Mouse (Mus musculus) embryonic facial prominence, embryonic 15.5 days (tissue): ENCODE data around the gene Sema7a. TPM values are rescaled to one million over a fixed set of nuclear protein-coding genes. Genes with fewer than 3 reads are reported as not detected.

Experiments
- ATAC-seq: fragments of 200-750 bp; cut with Nextera tagmentation; 2 replicates; pipeline ENCODE4 v1.8.0; 2017; ENCODE audit warnings: low read depth, moderate TSS enrichment; ENCODE audit not compliant: insufficient number of reproducible peaks, low FRiP score, low TSS enrichment
- H3K27ac ChIP-seq: fragments of 300-500 bp; sonication (generic); replicated peaks from 2 replicates; pipeline ENCODE4 v1.5.1; 2015; ENCODE audit warnings: mild to moderate bottlenecking, inconsistent platforms
- H3K27me3 ChIP-seq: fragments of 300-500 bp; sonication (generic); 2 replicates; pipeline ENCODE4 v1.6.1; 2015; ENCODE audit warnings: inconsistent platforms
- H3K36me3 ChIP-seq: fragments of 300-500 bp; sonication (generic); 2 replicates; pipeline ENCODE4 v1.6.1; 2015; ENCODE audit warnings: mild to moderate bottlenecking, inconsistent platforms
- H3K4me1 ChIP-seq: fragments of 300-500 bp; sonication (generic); 2 replicates; pipeline ENCODE4 v1.6.1; 2015; ENCODE audit warnings: inconsistent platforms
- H3K4me2 ChIP-seq: fragments of 300-500 bp; sonication (generic); replicated peaks from 2 replicates; pipeline ENCODE4 v1.6.1; 2015; ENCODE audit warnings: mild to moderate bottlenecking, inconsistent platforms
- H3K4me3 ChIP-seq: fragments of 300-500 bp; sonication (generic); replicated peaks from 2 replicates; pipeline ENCODE4 v1.5.1; 2015; ENCODE audit warnings: mild to moderate bottlenecking, inconsistent platforms
- H3K9ac ChIP-seq: fragments of 300-500 bp; sonication (generic); 2 replicates; pipeline ENCODE4 v1.6.1; 2015; ENCODE audit warnings: inconsistent platforms
- H3K9me3 ChIP-seq: fragments of 300-500 bp; sonication (generic); replicated peaks from 2 replicates; pipeline ENCODE4 v1.6.1; 2016; ENCODE audit warnings: inconsistent platforms
- WGBS: fragments of 180-500 bp; shearing (Covaris S2); methylation state at CpG from one replicate; pipeline ENCODE4 v1.1.7; 2015; 5-methylcytosine and 5-hydroxymethylcytosine counted together
- polyA plus RNA-seq: library from polyadenylated mRNA; unstranded; fragments of >200 nt; fragmentation: Nextera tagmentation; extraction: Ambion mirVana; gene quantifications from 2 replicates; pipeline ENCODE4 v1.2.1, GENCODE M21; 2015

The Sema7a gene
- polyA plus RNA-seq: 0.65 and 0.93 TPM in 2 replicates

DNA sequence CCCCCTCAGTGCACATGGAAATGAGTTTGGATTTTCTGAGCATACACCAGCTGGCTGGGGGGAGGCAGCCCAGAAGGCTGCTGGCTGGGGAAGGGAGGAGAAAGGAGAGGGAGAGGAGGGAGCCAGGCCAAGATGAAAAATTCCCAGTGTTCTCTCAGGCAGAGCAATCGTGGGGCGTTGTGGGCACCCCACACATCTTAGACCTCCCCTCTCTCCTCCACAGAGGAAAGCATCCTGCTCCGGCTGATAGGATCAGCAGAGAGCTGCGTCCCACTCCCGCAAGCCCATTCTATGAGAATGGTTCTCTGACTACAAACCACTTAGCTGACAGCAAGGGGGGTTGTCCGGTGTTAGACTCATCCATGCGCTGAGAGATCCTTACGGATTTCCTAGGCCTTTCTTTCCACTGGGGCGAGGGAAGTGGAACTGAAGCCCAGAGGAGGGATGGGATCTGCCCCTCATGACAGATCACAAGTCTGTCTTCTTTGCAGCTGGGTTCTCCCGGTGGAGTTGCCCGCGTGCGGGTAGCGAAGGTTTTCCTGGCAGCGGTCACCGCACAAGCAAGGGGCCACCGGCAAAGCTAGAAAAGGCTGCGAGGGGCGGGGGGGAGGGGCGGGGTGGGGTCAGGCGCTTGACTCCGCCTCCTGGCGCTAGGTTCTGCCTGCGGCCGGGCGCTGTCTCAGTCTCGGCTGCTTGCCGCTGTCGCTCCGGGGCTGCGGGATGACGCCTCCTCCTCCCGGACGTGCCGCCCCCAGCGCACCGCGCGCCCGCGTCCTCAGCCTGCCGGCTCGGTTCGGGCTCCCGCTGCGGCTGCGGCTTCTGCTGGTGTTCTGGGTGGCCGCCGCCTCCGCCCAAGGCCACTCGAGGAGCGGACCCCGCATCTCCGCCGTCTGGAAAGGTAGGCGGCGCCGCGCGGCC, at the start of gene Sema7a:
Gene Sema7a, plus strand, starts transcription at position 682 of the 918 bp plus-strand sequence.
- peak; percentile 64 for ATAC-seq
- 1% methylated on average over 57 of the region's 60 CpGs for WGBS
- H3K9me3 ChIP-seq: no peaks in the 10 kb centered on the region
- peak within 1 kb of the TSS; percentile 39; the same call in 1 of the 2 replicates for H3K27ac ChIP-seq
- peaks cover 34% of the 10 kb centered on the region for H3K4me1 ChIP-seq
- H3K9ac ChIP-seq: peak within 1 kb of the TSS; percentile 53
- H3K4me2 ChIP-seq: peak within 1 kb of the TSS; percentile 99
- peak within 1 kb of the TSS; percentile 70 for H3K4me3 ChIP-seq
- H3K36me3 ChIP-seq: no peaks in the 10 kb centered on the region
- peaks cover 56% of the 10 kb centered on the region for H3K27me3 ChIP-seq

DNA sequence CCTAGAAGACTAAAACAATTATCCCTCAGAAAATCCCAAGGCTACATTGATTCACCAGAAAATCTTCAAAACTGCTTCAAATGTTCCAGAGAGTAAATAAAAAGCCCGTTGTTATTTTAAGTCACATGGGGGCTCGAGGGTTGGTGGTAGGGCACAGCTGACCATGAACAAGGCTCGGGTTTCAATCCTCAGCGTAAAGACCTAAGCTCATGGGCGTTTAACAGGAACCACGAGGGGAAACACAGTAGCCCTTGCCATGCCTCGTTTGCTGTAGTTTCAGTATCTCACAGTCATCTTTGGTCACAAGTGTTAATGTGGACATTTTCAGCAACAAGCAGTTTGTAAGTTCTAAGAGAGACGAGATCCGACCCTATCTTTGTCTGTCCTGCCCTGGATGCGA, 39.4 kb upstream of the Sema7a start:
- WGBS: 28% methylated on average over 10 of the region's 10 CpGs
- Histone ChIP-seq H3K27ac (no peak overlapping the region), H3K4me2 (no peak overlapping the region), H3K4me3 (no peak overlapping the region), H3K9ac (no peak overlapping the region), H3K27me3 (no peaks in the 10 kb centered on the region), H3K9me3 (no peaks in the 10 kb centered on the region), H3K4me1 (peaks cover 3% of the 10 kb centered on the region; the same call in 1 of the 2 replicates), H3K36me3 (no peaks in the 10 kb centered on the region)
- no peak for ATAC-seq

DNA sequence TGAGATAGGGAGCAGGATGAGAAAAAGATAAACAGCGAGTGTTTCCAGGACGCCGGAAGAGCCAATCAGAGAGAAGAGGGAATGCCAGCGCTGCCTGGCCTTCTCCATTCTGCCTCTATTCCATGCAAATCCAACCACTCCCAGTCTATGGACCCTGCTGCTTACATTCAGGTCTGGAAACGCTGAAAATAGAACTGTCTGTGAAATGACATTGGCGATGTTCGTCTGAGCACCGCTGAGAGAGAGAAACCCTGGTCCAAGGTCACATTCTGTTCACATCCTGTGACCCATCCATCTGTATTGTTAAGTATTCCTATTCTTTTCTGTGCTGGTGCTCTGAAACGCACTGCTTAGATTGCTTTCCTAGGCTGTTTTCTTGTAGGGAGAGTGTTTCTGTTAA, 38.7 kb upstream of the Sema7a start:
- H3K4me1 ChIP-seq: peaks cover 3% of the 10 kb centered on the region; the same call in 1 of the 2 replicates
- no peaks in the 10 kb centered on the region for H3K27me3 ChIP-seq
- H3K4me2 ChIP-seq: no peak overlapping the region
- H3K9ac ChIP-seq: no peak overlapping the region
- WGBS: 48% methylated on average over 9 of the region's 9 CpGs
- no peaks in the 10 kb centered on the region for H3K9me3 ChIP-seq
- no peak overlapping the region for H3K4me3 ChIP-seq
- no peak overlapping the region for H3K27ac ChIP-seq
- H3K36me3 ChIP-seq: no peaks in the 10 kb centered on the region
- no peak for ATAC-seq

DNA sequence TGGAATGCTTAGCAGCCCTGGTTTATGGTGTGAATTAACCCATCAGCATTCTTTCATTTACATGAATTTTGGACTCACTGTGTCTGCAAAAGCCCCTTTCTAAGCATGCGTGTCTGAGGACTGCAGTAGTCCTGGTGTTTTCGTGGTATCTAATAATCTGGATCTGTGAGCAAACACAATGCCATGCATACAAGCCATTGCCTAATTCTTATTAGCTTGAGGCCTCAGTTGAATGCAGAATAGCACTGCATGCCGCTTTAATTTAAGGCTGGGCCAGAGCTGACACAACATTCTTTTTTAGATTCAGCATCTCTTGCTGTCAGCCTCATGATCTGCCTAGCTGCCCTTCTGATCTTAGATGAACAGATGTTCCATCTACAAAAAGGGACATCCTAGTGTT, 38.3 kb upstream of the Sema7a start:
- Histone ChIP-seq H3K27ac (no peak overlapping the region), H3K4me1 (peaks cover 3% of the 10 kb centered on the region; the same call in 1 of the 2 replicates), H3K36me3 (no peaks in the 10 kb centered on the region), H3K4me2 (no peak overlapping the region), H3K27me3 (no peaks in the 10 kb centered on the region), H3K9me3 (no peaks in the 10 kb centered on the region), H3K9ac (no peak overlapping the region), H3K4me3 (no peak overlapping the region)
- no peak for ATAC-seq
- 58% methylated on average over 3 of the region's 3 CpGs for WGBS

DNA sequence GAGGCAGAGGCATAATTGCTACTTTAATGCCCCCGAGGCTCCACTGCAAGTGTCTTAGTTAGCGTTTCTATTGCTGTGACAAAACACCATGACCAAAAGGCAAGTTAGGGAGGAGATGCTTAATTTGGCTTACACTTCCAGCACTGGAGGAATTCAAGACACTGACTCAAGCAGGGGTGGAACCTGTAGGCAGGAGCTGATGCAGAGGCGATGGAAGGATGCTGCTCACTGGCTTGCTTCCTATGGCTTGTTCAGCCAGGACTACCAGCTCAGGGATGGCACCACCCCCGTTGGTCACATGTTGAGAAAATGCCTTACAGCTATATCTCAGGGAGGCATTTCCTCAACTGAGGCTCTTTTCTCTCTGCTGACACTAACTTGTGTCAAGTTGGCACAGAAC, 37.8 kb upstream of the Sema7a start:
- no peaks in the 10 kb centered on the region for H3K9me3 ChIP-seq
- WGBS: 51% methylated on average over 4 of the region's 4 CpGs

DNA sequence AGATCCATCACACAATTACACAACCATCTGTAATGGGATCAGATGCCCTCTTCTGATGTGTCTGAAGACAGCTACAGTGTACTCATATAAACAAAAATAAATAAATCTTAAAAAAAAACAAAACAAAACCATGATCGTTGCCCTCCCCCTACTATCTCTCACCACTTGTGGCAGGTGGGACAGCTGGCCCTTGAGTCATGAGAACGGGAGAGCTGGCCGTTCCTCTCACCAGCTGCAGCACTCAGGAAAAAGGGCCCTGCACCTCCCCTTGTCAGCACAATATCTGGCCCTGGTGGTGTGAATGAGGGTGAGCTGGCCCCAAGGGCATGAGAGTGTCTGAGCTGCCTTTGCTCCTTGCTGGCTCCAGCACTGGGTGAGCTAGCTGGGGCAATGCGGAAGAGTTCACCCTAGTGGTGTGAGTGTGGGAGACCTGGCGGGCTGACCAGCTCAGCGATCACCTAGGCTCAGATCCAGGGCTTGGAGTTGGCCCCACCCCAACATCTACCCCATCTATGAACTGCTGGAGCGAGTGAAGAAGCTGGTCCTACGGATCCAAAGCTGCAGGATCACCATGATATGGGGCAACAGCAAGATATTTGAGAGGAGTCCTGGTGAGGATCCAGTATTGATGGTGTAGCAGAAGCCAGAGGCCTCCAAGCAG, 36.2 kb upstream of the Sema7a start:
- H3K9ac ChIP-seq: no peak overlapping the region
- H3K9me3 ChIP-seq: no peaks in the 10 kb centered on the region
- no peak overlapping the region for H3K4me2 ChIP-seq
- H3K27me3 ChIP-seq: no peaks in the 10 kb centered on the region
- peaks cover 3% of the 10 kb centered on the region; the same call in 1 of the 2 replicates for H3K4me1 ChIP-seq
- no peaks in the 10 kb centered on the region for H3K36me3 ChIP-seq
- H3K4me3 ChIP-seq: no peak overlapping the region
- ATAC-seq: no peak
- WGBS: 69% methylated on average over 8 of the region's 8 CpGs
- H3K27ac ChIP-seq: no peak overlapping the region

More for the DNA sequence above, 37.8 kb upstream of the Sema7a start:
- Histone ChIP-seq H3K36me3 (no peaks in the 10 kb centered on the region), H3K9ac (no peak overlapping the region), H3K4me2 (no peak overlapping the region), H3K27ac (no peak overlapping the region), H3K4me3 (no peak overlapping the region), H3K4me1 (peaks cover 3% of the 10 kb centered on the region; the same call in 1 of the 2 replicates), H3K27me3 (no peaks in the 10 kb centered on the region)
- ATAC-seq: no peak

DNA sequence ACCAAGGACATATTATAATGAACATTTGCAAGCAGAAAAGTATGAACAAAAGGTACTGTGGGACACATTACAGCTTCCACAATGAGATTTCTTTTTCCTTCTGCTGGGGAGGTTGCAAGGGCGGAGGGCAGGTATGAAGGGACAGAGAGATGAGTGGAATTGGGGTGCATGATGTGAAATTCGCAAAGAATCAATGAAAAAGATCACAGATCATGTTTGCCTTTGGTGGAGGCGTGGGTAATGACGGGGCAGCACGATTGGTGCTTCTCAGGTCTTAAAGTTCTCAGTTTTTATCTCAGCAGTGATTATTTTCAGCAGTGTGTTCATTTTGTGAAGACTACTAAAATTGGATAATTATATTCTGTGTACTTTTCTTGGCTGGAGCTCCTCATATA, 35.7 kb upstream of the Sema7a start:
- no peaks in the 10 kb centered on the region for H3K27me3 ChIP-seq
- ATAC-seq: no peak
- no peak overlapping the region for H3K4me2 ChIP-seq

DNA sequence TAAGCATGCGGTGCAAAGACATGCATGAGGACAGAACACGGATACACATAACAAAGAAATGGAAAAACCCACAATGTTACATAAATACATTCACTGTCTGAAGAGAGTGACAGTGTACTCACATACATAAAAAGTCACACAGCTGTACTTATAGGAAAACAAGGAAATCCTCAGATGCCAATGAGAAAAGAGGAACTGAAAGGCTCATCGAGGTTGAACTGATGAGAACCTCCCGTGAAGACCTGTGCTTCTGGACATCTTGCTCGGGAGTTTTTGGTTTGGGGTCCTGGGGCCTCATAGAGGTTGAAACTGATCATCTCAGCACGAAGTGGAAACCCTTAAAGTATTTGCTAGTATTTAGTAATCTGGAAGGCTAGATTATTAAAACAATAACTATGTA, 32.7 kb upstream of the Sema7a start:
- H3K4me2 ChIP-seq: no peak overlapping the region
- 71% methylated on average over 6 of the region's 6 CpGs for WGBS
- H3K27me3 ChIP-seq: no peaks in the 10 kb centered on the region
- H3K4me3 ChIP-seq: no peak overlapping the region
- H3K9ac ChIP-seq: no peak overlapping the region
- H3K9me3 ChIP-seq: no peaks in the 10 kb centered on the region
- H3K27ac ChIP-seq: no peak overlapping the region
- peaks cover 14% of the 10 kb centered on the region; the same call in 1 of the 2 replicates for H3K4me1 ChIP-seq
- no peaks in the 10 kb centered on the region for H3K36me3 ChIP-seq
- ATAC-seq: no peak

More for the DNA sequence above, 35.7 kb upstream of the Sema7a start:
- no peaks in the 10 kb centered on the region for H3K36me3 ChIP-seq
- H3K9me3 ChIP-seq: no peaks in the 10 kb centered on the region
- WGBS: 87% methylated on average over 5 of the region's 5 CpGs
- no peak overlapping the region for H3K9ac ChIP-seq
- H3K4me3 ChIP-seq: no peak overlapping the region
- no peak overlapping the region for H3K27ac ChIP-seq
- H3K4me1 ChIP-seq: peaks cover 3% of the 10 kb centered on the region; the same call in 1 of the 2 replicates

DNA sequence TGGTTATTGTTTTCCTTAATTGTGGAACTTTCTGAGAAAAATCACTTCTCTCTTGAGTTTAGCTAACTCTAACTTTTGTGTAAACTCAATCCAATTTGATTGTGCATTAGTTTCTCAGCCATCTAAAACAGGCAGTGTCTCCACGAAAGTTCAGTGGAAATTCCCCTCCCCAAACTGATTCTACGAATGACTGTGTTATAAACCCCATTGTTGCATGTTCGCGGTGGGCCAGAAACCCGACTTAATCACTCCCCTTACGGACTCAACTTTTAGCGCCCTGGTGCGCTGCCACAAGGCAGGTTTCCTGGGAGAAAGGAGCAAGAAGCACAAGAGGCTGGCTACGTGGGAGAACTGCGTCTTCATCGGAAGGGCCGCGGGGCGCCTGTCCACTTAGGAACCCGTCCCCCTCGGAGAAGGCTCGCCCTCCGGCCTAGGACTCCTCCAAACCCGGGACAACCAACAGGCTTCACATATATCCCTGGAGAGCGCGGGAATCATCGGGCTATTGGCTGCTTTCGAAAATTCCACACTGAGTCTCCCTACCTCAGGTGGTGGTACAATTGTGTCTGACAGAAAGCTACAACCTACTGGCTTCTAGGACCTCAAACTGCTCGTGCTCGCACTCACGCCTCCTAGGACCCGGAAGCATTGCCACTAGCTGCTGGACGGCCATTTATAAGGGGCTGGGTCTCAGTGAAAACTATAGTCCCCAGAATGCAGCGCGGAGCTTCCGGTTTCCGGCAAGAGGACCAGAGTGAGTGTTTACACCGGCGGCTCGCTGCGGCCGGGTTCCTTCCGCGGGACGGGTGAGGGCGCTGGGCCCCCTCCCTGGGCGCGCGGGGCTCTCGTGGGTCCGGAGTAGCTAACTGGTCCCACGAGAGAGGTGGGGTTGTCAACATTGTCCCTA, 29.4 kb upstream of the Sema7a start, which contains the start of gene Ubl7:
Gene Ubl7, plus strand, starts transcription at position 726 of the 907 bp plus-strand sequence.
- Histone ChIP-seq H3K27me3 (no peaks in the 10 kb centered on the region), H3K9me3 (no peaks in the 10 kb centered on the region), H3K36me3 (peaks cover 4% of the 10 kb centered on the region), H3K4me2 (peak within 1 kb of the TSS; percentile 79), H3K9ac (peak within 1 kb of the TSS; percentile 69), H3K27ac (peak within 1 kb of the TSS; percentile 84), H3K4me3 (peak within 1 kb of the TSS; percentile 81), H3K4me1 (peaks cover 18% of the 10 kb centered on the region; the same call in 1 of the 2 replicates)
- ATAC-seq: peak; percentile 96
- under 1% methylated on average over 47 of the region's 47 CpGs for WGBS

DNA sequence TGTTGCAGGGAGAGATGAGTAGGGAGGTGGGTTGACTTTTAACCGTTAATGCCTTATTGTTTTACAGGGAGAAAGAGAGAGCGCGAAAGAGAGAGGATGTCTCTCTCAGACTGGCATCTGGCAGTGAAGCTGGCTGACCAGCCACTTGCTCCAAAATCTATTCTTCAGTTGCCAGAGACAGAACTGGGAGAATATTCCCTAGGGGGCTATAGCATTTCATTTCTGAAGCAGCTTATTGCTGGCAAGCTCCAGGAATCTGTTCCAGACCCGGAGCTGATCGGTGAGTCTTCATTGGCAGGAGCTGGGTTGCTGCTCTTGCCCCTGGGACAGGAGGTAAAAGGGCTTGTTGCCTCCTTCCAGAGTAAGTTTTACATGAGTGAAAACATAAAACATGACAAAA, 27.3 kb upstream of the Sema7a start:
- peaks cover 10% of the 10 kb centered on the region for H3K36me3 ChIP-seq
- no peaks in the 10 kb centered on the region for H3K9me3 ChIP-seq
- H3K4me1 ChIP-seq: peaks cover 18% of the 10 kb centered on the region; the same call in 1 of the 2 replicates
- H3K4me3 ChIP-seq: no peak overlapping the region
- no peaks in the 10 kb centered on the region for H3K27me3 ChIP-seq
- no peak overlapping the region for H3K4me2 ChIP-seq
- H3K9ac ChIP-seq: no peak overlapping the region
- WGBS: 70% methylated on average over 5 of the region's 5 CpGs
- no peak for ATAC-seq
- H3K27ac ChIP-seq: no peak overlapping the region
